Mouse (Mus musculus) limb, embryonic 14.5 days (tissue): Measurements from ENCODE around the gene Sost. TPM values are rescaled to one million over a fixed set of nuclear protein-coding genes. Genes with fewer than 3 reads are reported as not detected.
"Not testable (repeated sequence)": the region's sequence is repeated elsewhere in the genome, so short reads cannot be mapped to it uniquely, and the experiment has no call there.

Experiments
- ATAC-seq: fragments of 200-750 bp; cut with Nextera tagmentation; 2 replicates; pipeline ENCODE4 v1.8.0; 2017; ENCODE audit warnings: low read depth, moderate number of reproducible peaks, moderate TSS enrichment; ENCODE audit not compliant: low FRiP score
- DNase-seq: peaks from one replicate; pipeline ENCODE4 v3.0.0-alpha.2; 2015; ENCODE audit warnings: low spot score
- H3K27ac ChIP-seq: fragments of 300-500 bp; sonication (generic); replicated peaks from 2 replicates; pipeline ENCODE4 v1.5.1; 2014; ENCODE audit warnings: low read depth, mild to moderate bottlenecking, low read length, moderate library complexity, mixed read lengths
- H3K27me3 ChIP-seq: fragments of 300-500 bp; sonication (generic); 2 replicates; pipeline ENCODE4 v1.6.1; 2014; ENCODE audit warnings: low read length, mixed read lengths; ENCODE audit not compliant: control insufficient read depth, insufficient read depth
- H3K36me3 ChIP-seq: fragments of 300-500 bp; sonication (generic); 2 replicates; pipeline ENCODE4 v1.6.1; 2014; ENCODE audit warnings: mild to moderate bottlenecking, low read length, moderate library complexity, mixed read lengths; ENCODE audit not compliant: control insufficient read depth, insufficient read depth
- H3K4me1 ChIP-seq: fragments of 300-500 bp; sonication (generic); 2 replicates; pipeline ENCODE4 v1.6.1; 2014; ENCODE audit warnings: antibody characterized with exemption, low read length, mixed read lengths; ENCODE audit not compliant: control insufficient read depth, insufficient read depth
- H3K4me2 ChIP-seq: fragments of 300-500 bp; sonication (generic); replicated peaks from 2 replicates; pipeline ENCODE4 v1.6.1; 2014; ENCODE audit warnings: low read depth, mild to moderate bottlenecking, low read length, moderate library complexity; ENCODE audit not compliant: severe bottlenecking
- H3K4me3 ChIP-seq: fragments of 300-500 bp; sonication (generic); replicated peaks from 2 replicates; pipeline ENCODE4 v1.5.1; 2014; ENCODE audit warnings: low read length
- H3K9ac ChIP-seq: fragments of 300-500 bp; sonication (generic); 2 replicates; pipeline ENCODE4 v1.6.1; 2014; ENCODE audit warnings: mild to moderate bottlenecking, low read depth, low read length, moderate library complexity; ENCODE audit not compliant: severe bottlenecking
- H3K9me3 ChIP-seq: fragments of 300-500 bp; sonication (generic); 2 replicates; pipeline ENCODE4 v1.6.1; 2016; ENCODE audit warnings: low read length; ENCODE audit not compliant: control insufficient read depth
- POLR2A ChIP-seq: fragments of 200-500 bp; IDR thresholded peaks from 2 replicates; pipeline ENCODE4 v1.8.0; 2012; ENCODE audit warnings: inconsistent platforms, mild to moderate bottlenecking, moderate library complexity, borderline replicate concordance; ENCODE audit not compliant: insufficient read depth, insufficient read length; ENCODE audit errors: extremely low read depth
- WGBS: fragments of 180-500 bp; shearing (Covaris S2); extraction: QIAGEN DNeasy Blood & Tissue Kit; methylation state at CpG from one replicate; pipeline ENCODE4 v1.1.7; 2014; 5-methylcytosine and 5-hydroxymethylcytosine counted together
- polyA plus RNA-seq, 2 experiments: library from polyadenylated mRNA; depleted of rRNA in 1 of 2; stranded (reverse) in 1 of 2; unstranded in 1 of 2; fragments of >200 nt; fragmentation: Nextera tagmentation in 1 of 2; extraction: Ambion mirVana in 1 of 2; gene quantifications; 2 replicates each; pipeline versions ENCODE4 v1.2.1 to v1.2.3; 2012 to 2014

Gene Sost
- polyA plus RNA-seq, 2 experiments = 0.88 TPM; not detected in 1

GRCm38 (mm10) chr11:101991813-101992212 is 25.0 kb upstream of the Sost start:
- ATAC-seq = no peak

GRCm38 (mm10) chr11:101990244-101990643 is 23.4 kb upstream of the Sost start:
- Histone ChIP-seq H3K36me3 (no peaks in the 10 kb centered on the region), H3K9ac (no peak overlapping the region), H3K27me3 (no peaks in the 10 kb centered on the region), H3K4me2 (no peak overlapping the region), H3K4me1 (0 out of 2 replicates have a peak, but pooled peaks cover 6% of the 10 kb centered on the region), H3K27ac (no peak overlapping the region), H3K4me3 (no peak overlapping the region), H3K9me3 (no peaks in the 10 kb centered on the region)
- 90% methylated on average over 3 of the region's 3 CpGs for WGBS
- no peak for TF ChIP-seq POLR2A
- ATAC-seq = no peak
- DNase-seq = no peak

More at GRCm38 (mm10) chr11:101991813-101992212, 25.0 kb upstream of the Sost start:
- 77% methylated on average over 3 of the region's 3 CpGs for whole genome bisulfite sequencing
- Histone ChIP-seq H3K9ac (no peak overlapping the region), H3K4me3 (no peak overlapping the region), H3K4me1 (no peaks in the 10 kb centered on the region), H3K4me2 (no peak overlapping the region), H3K27me3 (no peaks in the 10 kb centered on the region), H3K9me3 (no peaks in the 10 kb centered on the region), H3K36me3 (no peaks in the 10 kb centered on the region), H3K27ac (no peak overlapping the region)
- no peak for DNase-seq
- no peak for TF ChIP-seq POLR2A

- Histone ChIP-seq H3K4me3 (no peak within 1 kb of the TSS), H3K9me3 (no peaks in the 10 kb centered on the region), H3K27me3 (no peaks in the 10 kb centered on the region), H3K4me2 (no peak within 1 kb of the TSS), H3K36me3 (no peaks in the 10 kb centered on the region), H3K27ac (no peak within 1 kb of the TSS), H3K4me1 (0 out of 2 replicates have a peak, but pooled peaks cover 10% of the 10 kb centered on the region), H3K9ac (no peak within 1 kb of the TSS)
- no peak for ATAC-seq
- no peak for TF ChIP-seq POLR2A
- 89% methylated on average over 3 of the region's 3 CpGs for WGBS
- DNase-seq = no peak
Measured at GRCm38 (mm10) chr11:101986913-101987312, 20.1 kb upstream of the Sost start, which contains the start of gene Dusp3. Dusp3 (minus strand) TSS chr11:101987013.

- Histone ChIP-seq H3K4me1 (0 out of 2 replicates have a peak, but pooled peaks cover 10% of the 10 kb centered on the region), H3K4me3 (no peak overlapping the region), H3K36me3 (no peaks in the 10 kb centered on the region), H3K27me3 (no peaks in the 10 kb centered on the region), H3K9me3 (no peaks in the 10 kb centered on the region), H3K4me2 (no peak overlapping the region), H3K9ac (no peak overlapping the region), H3K27ac (no peak overlapping the region)
- ATAC-seq = peak; percentile 21; the same call in 1 of the 2 replicates
- peak; percentile 89 for DNase-seq
- TF ChIP-seq POLR2A = no peak
- WGBS = 3% methylated on average over 10 of the region's 10 CpGs
Measured at GRCm38 (mm10) chr11:101985990-101986389, 19.2 kb upstream of the Sost start.

GRCm38 (mm10) chr11:101985450-101985849 is 18.6 kb upstream of the Sost start:
- H3K9ac ChIP-seq, H3K4me3 ChIP-seq, H3K4me2 ChIP-seq, H3K27me3 ChIP-seq, H3K9me3 ChIP-seq, DNase-seq, H3K27ac ChIP-seq, ATAC-seq, H3K36me3 ChIP-seq: not testable (repeated sequence)
- H3K4me1 ChIP-seq = 0 out of 2 replicates have a peak, but pooled peaks cover 10% of the 10 kb centered on the region
- 69% methylated on average over 6 of the region's 6 CpGs for WGBS
